Mouse (Mus musculus) urinary bladder, postnatal 10 days (tissue): ENCODE measurements around the gene Rpap3.

Experiments used
- DNase-seq: peaks from one replicate; pipeline ENCODE4 v3.0.0; 2022; ENCODE audit warnings: low spot score

Rpap3 gene

GRCm38 (mm10) chr15:97730365-97730764 is 24.7 kb upstream of the Rpap3 start:
- DNase-seq, result no peak

GRCm38 (mm10) chr15:97728804-97729203 is 23.2 kb upstream of the Rpap3 start:
- DNase-seq, result no peak

GRCm38 (mm10) chr15:97728394-97728793 is 22.8 kb upstream of the Rpap3 start:
- no peak for DNase-seq

- DNase-seq, result no peak
These were observed 21.9 kb upstream of the Rpap3 start for GRCm38 (mm10) chr15:97727520-97727919.

GRCm38 (mm10) chr15:97727048-97727447 is 21.4 kb upstream of the Rpap3 start:
- DNase-seq, result no peak

GRCm38 (mm10) chr15:97726310-97726709 is 20.7 kb upstream of the Rpap3 start:
- no peak for DNase-seq

- DNase-seq, result no peak
These were observed 19.7 kb upstream of the Rpap3 start for GRCm38 (mm10) chr15:97725198-97725785.

GRCm38 (mm10) chr15:97724346-97725197 is 18.9 kb upstream of the Rpap3 start:
- DNase-seq, result no peak

- no peak for DNase-seq
These were observed 18.1 kb upstream of the Rpap3 start for GRCm38 (mm10) chr15:97723536-97724345.

GRCm38 (mm10) chr15:97721008-97721701 is 15.5 kb upstream of the Rpap3 start:
- no peak for DNase-seq

- DNase-seq, result no peak
These were observed 14.5 kb upstream of the Rpap3 start for GRCm38 (mm10) chr15:97720026-97720675.

GRCm38 (mm10) chr15:97719494-97719893 is 13.9 kb upstream of the Rpap3 start:
- DNase-seq, result no peak

GRCm38 (mm10) chr15:97718535-97719155 is 13.0 kb upstream of the Rpap3 start:
- DNase-seq, result no peak

- DNase-seq, result no peak
These were observed 12.4 kb upstream of the Rpap3 start for GRCm38 (mm10) chr15:97717861-97718534.

GRCm38 (mm10) chr15:97716782-97717181 is 11.2 kb upstream of the Rpap3 start:
- no peak for DNase-seq

GRCm38 (mm10) chr15:97715734-97716133 is 10.1 kb upstream of the Rpap3 start:
- no peak for DNase-seq

GRCm38 (mm10) chr15:97715083-97715482 is 9.5 kb upstream of the Rpap3 start:
- no peak for DNase-seq

GRCm38 (mm10) chr15:97712546-97712945 is 6.9 kb upstream of the Rpap3 start:
- DNase-seq, result no peak

GRCm38 (mm10) chr15:97710906-97711305 is 5.3 kb upstream of the Rpap3 start:
- DNase-seq, result no peak

- DNase-seq, result no peak
These were observed 9.0 kb downstream of the Rpap3 start for GRCm38 (mm10) chr15:97696616-97697015.

- no peak for DNase-seq
These were observed 12.2 kb downstream of the Rpap3 start for GRCm38 (mm10) chr15:97693411-97693810.
